Mouse (Mus musculus) frontal cortex, postnatal 36 days (tissue): ENCODE data around the gene Atp1b1.
A peak's percentile ranks its signal among the peaks of the same experiment; 100 is the strongest.

ENCODE experiments used
- DNase-seq, 2 experiments: peaks; one replicate each; pipeline ENCODE4 v3.0.0; 2022; ENCODE audit warnings: low spot score in 2 of 2

The Atp1b1 gene

DNA sequence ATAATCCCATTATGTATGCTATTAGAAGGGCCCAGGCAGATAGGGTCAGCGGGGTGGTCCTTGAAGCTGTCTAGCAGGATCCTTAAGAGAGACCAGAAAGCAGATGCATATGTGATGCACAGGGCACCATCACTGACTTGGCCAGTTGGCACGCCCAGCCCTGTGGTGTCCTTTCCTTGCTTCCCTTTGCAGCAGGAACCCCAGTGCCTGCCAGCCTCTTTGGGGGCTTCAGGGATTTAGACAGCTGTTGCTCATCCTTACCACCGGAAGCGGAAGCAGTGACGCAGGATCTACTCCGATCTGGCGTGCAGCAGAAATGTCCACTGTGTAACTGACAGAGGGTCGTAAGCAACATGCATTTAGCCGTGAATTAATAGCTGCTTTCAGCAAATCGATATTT lies 9.3 kb upstream of the Atp1b1 start:
- no peak for DNase-seq

DNA sequence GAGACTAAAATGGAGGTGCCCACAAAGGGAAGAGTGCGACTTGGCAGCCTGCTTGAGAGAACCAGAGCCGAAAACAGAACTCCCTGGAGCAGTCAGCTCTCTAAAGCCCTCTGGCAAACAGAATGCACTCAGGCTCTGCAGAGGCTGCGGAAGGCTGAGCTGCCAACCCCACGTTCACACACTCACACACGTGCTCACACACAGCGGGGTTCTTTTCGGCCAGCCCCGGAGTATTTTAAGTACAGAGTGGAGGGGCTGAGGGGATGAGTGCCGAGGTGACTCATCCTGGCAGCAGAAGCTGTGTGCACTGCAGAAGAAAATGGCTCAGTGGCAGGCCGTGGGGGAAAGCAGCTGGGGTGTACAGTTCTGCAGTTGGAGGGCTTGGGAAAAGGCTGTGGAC lies 3.6 kb upstream of the Atp1b1 start:
- DNase-seq: peak; percentile 87 to 94

DNA sequence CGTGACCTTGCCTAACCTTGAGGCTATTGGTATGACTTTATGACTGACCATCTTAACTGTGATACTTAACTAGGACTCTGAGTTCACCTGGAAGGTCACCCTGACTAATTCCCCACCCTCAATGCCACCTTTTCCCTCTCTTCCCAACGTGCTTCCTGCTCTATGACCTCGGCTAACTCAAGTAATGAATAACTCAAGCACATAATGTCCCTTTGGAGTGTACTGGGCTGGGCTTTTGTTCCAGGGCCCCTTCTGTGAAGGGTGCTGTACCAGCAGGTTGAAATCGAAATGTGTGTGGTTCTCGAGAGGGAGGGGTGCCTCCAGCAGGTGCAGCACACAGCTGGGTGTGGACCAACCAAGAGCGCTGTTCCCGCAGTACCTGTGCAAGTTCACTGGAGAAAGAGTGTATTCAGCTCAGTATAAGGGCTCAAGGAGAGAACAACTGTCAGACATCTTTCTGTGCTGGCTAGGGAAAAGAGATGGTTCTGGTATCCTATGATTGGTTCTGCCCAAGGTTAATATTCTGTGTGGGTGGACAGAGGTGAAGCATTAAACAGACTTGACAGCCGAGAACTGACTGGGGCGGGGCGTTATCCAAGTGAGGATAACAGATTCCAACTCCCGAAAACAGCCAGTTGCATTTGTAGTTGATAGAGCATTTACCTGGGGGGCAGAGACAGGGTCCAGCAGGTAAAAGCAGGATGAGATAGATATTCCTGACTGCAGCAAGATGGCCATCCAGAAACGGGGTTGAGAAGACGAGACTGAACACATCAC lies 3.0 kb upstream of the Atp1b1 start:
- DNase-seq: no peak

DNA sequence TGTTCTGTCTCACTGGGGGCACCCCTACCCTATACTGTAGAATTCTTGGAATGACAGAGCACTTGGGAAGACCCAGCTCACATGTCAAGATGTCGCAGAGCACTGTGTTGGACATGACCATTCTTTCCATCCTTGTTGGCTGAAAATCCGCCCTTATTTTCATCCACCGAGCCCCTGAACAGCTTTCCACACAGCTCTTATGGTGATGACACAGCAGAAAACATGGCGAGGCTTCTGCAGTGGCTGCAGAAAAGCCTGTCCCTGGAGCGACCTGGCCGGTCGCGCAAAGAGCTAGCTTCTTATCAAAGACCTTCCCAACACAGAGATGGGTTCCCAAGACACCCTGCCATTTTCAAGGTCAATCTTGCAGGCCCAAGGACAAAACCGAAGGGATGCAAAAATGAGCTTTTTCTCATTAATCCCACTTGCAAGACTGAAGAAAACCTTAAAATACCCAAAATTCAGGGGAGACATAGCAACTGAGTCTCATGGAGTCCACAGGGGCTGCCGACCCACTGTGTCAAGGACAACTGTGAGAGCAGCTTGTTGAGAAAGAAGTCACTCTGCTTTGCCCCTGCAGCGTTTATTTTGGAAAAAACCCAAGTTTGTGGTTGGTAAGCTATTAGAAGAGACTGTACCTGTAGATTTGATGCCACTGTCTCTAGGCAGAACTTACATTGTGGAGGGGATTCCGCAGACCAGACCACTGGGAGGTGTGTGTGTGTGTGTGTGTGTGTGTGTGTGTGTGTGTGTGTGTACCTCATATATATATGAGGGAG lies 1.2 kb upstream of the Atp1b1 start:
- DNase-seq: no peak

DNA sequence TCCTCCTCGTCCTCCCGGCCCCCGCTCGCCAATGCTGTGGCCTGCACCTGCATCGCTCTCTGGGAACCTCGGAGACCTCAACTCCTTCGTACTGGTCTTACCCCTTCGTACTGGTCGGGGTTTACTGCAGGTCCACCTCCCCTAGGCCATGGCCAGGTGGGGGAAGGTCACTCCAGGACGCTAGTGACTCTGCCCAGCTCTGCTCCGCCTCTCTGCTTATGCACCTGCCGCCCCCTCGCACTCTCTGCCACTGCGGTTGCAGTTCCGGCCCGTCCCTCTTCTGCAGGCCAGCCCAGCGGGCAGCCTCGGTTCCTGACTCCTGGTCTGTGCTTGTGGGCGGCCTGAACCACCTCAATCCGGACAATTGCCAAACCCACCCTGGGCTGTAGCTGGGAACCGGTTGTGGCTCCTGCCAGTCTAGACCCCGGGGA lies 481 bp upstream of the Atp1b1 start:
- DNase-seq: peak in 1 of 2 experiments; percentile 62

DNA sequence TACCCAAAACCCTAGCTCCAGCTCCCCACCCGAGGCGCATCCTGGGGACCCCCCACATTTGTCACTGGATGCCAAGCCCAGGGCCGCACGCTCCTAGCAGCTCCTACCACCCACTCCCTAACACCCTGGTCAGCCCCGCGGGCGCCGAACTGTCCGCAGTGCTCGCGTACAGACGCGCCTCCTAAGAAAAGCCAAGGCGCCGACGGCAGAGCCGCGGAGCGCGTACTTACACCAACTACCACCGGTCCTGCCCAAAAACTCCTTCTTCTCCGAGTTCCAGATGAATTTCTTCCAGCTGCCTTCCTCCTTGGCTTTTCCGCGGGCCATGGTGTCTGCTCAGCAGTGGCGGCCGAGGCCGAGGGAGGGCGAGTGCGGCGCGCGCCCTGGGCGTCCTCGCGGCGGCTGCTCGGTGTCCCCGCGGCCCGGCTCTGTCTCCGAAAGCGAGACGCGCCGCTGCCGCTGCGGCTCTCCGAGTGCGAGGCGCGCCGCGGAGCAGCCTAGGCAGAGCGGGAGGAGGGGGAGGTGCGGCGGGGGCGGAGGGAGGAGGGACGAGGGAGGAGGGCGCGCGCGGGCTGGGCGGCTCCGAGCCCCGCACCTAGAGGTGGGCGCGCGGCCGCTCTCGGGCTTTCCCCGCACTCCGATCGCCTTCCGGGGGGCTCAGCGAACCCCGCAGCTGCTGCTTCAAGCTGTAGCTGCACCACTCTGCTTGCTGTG lies 467 bp downstream of the Atp1b1 start:
- peak in 1 of 2 experiments; percentile 60 for DNase-seq

DNA sequence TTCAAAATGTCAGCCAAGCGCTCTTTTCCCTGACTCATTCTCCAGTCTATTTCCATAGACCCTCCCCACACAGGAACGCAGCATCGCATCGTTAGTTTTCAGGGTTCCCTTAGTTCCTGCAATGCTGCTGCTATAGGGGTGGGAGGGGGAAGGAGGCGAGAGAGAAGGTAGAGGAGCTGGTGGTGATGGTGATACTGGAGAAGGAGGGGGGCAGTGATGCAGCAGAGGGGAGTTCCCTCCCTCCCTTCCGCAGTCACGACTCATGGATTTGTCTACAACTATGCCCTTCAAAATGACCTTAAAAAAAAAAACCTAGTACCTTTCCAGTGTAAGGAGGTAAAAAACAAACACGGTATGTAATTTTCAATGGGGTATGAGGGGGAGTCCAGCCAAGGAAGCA lies 1.4 kb downstream of the Atp1b1 start:
- no peak for DNase-seq

DNA sequence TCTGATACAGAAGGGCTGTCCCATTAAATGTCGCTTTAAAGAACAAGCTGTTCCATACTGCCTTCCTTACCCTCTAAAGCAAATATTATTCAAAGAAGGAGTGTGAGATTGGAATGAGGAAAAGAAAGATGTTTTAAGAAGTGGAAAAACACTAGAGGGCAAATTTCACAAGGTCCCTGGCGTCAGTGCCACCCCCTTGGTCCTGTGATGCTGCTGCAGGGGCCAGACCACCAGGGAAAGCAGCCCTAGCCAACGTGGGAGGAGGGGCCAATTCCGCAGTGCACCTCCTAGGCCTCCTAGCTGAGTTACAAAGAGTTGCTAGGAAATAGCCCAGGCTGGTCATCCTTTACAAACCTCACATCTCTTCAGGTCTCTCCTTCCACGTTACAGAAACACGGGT lies 2.1 kb downstream of the Atp1b1 start:
- no peak for DNase-seq

DNA sequence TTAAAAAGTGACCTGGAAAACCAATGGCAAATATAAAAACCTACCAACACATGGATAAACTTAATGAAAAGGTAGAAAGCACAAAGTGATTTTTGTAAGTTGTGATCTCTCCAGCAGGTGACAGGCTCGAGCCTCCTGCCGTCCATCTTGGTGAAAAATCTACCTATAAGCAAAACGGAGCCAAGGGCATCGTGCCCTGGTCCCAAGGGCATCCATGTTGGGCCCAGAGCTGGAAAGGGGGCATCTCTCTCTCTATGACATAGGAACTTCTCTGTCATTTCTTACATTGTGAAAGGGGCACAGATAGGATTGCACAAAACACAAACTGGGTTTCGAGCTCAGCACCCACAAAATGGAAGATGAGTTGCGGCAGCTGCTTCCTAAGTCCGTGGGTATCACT lies 2.5 kb downstream of the Atp1b1 start:
- DNase-seq: no peak

DNA sequence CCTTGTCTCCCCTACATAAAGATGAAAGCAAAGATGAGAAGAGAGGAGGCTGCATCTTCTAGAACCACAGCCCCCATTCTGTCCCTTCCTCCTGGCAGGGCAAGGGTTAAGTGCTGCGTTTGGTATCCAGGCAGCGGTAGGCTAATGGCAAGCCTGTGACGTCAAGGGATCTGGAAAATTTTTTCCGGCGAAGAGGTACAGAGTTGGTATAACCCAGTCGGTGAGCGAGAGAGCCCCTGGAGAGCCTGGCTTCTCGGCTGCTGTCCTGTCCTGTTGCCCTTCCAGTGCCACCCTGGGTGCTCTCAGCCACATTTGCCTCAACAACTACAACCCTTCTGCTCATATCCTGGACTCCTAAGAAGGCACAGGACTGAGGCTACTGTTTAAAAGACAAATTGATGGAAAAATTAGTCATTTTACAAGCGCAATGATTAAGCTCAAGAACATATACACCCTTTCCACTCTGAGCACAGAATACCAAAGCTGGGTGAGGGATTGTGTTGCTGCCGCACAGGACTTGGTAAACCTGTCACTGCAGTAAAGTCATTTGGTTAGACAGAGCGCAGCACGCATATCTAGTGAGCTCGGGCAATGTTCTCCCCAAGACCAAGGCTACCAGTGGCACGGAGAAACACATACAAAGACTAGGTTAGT lies 3.3 kb downstream of the Atp1b1 start:
- DNase-seq: peak; percentile 80 to 83

DNA sequence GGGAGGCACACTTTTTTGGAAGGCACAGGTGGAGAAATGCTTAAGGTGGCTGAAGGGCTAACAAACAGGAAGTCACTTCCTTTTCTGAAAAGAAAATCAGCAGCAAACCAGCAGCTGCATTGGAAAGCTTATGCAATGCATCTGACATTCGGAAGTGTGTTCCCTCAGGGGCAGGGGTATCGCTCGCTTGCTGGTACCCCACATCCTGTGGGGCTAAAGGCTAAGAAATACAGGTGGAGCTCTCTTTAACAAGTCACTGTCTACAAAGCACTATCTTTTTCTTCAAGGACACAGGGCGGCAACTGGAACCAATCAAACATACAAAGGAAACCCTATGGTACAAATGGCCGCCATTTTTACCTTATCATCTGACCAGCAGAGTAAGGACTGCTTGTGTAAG lies 4.4 kb downstream of the Atp1b1 start:
- no peak for DNase-seq

DNA sequence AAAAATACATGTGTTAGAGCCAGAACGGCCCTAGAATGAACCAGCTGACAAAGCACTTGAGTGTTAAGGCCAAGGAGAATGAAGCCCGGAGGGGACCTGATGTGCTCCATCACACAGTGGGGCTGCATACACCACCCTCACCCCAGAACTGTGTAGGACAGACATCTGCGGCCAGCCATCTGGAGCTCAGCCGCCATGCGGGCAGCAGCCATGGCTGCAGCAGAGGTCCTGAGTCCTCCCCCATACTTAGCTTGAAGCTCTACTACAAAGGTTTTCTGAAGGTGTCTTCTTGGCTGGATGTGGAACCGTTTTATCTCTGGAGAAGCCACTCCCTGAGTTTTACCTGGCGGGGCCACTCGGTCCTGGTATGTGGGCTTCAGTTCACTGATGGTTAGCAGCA lies 5.0 kb downstream of the Atp1b1 start:
- no peak for DNase-seq

DNA sequence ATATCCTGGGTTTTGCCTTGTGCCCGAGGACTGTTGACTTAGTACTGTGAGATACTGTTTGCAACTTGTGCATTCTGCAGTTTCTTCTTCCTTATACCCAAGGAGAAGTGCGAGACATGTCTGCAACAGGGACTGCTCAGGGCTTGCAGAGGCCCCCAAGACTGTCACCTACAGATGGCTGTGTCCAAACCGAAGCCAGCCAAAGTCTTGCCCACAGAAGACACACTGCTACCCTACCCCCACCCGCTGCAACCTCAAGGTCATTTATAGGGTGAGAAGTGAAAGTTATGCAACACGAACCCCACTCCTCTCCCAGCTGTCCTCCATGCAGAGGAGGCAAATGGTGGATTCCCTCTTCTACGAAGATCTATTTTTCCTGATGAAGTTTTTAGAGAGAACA lies 5.6 kb downstream of the Atp1b1 start:
- no peak for DNase-seq

DNA sequence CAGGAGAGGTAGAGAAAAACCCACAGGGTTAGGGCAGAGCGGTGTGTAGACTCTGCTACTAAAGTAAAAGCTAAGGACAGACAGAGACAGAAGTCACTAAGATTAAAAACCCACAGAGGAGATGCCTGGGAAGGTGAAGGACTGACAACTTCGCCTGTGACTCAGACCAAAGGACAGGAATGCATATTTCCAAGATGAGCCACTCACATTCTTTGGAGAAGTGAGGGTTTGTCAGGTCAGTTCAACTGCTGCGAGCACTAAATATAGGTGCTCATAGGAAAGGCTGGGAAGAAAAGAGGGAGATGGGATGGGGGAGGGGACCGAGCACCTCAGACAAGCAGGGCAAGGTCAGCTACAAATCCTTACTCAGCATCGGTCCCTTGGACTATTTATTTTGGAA lies 6.8 kb downstream of the Atp1b1 start:
- no peak for DNase-seq

DNA sequence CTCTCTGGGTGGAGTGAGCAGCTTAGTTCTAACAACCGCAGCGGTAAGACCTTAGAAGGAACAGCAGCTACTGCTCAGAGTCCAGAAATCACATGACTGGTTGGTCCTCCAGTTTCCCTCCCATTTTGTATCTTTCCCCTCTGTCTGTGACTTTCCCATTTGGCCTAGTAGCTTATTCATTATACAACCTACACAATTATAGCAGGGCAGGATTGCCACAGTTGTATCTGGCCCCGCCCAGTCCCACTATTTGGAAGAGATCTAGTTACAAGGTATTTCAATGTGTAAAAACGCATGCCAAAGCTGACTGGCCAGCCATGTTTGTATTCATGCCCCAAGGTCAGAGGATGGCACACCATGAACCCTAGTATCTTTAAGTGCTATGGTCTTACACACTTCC lies 7.5 kb downstream of the Atp1b1 start:
- DNase-seq: no peak

DNA sequence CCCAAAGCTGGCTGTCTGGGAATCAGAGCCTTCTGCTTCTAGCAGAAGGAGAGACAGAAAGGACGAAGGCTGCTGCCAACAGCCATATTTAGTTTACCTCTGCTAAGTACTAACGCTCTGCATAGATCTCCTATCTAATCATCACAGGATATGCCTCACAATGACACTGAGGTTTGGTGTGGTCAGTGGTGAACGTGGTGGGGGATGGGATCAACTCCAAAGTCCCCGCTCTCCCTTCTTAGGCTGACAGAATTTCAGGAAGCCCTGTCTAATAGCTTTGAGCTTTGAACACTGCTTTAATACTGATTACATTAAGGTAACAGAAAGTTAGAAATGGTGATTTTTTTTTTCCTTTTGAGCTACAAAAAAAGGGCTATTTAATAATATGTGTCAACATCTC lies 7.9 kb downstream of the Atp1b1 start:
- DNase-seq: no peak

DNA sequence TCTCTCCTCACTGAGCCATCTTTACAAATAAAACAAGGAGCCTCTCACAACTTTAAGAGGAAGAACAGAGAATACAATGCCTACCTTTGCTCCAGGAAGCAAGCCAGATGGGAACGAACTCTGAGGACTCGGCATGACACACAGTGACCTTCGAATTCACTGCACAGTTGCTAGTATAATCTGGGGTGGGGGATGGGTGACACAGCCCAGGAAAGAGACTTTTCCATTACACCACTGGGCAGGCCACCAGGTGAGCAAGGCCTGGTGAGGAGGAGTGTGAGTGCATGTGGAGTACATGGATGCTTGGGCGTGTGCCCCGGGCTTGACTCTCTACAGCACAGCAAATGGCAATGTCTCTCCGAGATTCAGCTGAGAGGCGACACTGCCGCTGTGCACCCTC lies 8.5 kb downstream of the Atp1b1 start:
- DNase-seq: no peak

DNA sequence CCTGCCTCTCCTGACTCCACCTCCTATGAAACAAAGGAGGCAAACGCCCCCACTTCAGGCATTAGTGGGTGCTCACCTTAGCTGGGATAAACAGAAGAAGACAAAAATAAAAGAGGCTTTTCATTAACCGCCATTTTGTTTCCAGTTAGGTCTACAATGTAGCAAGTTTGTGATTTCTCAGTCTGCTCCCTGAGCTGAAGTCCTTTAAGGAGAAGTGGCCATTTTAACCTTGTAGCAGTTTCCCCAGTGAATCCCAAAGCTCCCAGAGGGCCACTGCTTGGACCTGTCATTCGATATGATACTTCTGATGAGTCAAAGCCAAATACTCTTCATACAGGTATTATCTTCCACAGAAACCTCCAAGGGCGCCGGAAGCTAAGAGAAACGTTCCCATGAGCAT lies 10.6 kb downstream of the Atp1b1 start:
- DNase-seq: no peak

DNA sequence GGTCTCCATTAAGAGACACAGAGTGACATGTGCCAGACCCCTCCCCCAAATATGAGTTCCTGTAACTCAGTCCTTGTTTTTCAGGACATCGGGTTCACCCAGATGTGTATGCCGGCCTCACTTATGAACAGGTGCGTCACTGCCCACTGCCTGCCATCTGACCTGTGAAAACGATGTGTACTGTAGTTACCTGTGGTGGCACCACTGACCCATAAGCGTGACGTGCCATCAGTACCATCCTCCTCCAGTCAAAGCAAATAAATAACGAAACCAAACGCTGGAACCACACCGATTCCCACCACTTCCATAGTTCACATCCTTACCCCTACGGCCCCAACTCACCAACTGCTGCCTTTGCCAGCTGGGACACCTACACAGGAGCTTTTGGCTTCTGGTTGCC lies 11.6 kb downstream of the Atp1b1 start:
- DNase-seq: no peak

DNA sequence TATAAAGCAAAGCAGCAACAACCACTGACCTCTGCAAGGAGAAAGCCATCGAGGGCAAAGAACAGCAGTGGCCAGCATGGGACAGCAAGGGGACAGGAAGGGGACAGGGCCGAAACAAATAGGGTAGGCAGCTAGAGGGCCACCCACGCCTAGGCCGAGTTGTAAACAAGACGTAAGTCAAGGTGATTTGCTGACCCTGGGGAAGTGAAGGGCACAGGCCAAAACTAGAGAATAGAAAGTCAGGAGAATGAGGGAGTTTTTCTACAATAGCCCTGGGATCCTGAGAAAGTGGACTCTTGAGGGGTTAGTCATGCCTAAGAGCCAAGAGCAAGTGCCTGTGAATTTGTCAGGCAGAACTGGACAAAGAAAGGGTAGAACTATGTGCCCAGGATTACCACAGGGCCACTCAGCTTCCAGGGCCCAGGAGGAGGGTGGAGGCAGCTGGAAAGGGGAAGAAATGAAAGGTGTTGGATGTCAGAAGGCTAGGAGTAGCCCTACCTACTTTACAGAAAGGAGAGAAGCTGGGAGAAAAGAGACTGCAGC lies 12.5 kb downstream of the Atp1b1 start:
- no peak for DNase-seq

DNA sequence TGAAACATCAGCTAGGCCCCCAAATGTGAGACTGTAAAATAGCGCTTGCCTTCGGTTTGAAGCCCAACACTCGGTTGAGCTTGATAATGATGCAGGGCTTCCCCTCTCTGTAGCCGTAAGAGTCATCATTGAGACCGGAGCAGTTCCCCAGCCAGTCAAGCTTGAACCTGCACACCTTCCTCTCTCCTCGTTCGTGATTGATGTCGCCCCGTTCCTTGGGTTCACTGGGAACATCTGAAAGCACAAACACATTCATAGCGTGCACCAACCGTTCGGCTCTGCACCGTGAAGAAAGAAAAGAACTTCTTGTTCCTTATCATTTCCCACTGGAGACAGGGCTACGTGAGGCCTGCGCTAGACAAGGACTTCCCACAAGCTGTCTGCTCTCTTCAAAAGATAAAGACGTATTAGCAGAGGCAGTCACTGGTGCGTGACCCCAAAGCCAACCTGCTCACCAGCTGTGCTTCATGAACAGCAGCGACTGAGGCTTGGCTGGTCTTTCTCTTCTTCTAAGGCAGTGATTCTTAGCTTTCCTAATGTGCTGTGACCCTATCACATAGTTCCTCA lies 16.7 kb downstream of the Atp1b1 start:
- DNase-seq: no peak
